Comparison of ENCODE assay signal across 21 mouse cellular contexts in the genomic region with DNA sequence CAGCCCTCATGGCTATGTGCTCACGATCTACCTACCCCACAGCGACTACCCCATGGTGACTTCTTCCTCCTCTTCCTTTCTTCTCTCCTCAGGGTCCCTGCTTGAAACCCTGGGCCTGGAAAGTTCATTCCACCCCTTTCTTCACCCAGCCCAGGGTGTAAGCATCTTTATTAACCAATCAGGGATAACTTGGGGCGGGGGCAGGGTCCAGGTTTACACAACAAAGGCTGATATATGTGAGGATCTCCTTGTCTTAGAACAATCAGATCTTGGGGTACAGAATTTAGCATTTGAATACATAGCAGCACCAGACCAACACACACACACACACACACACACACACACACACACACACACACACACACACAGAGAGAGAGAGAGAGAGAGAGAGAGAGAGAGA. TPM values are rescaled to one million over a fixed set of nuclear protein-coding genes. Genes with fewer than 3 reads are reported as not detected.
DNase-seq lines count a peak whose midpoint lies in the region; ATAC-seq lines count a peak whose summit lies in the region.
"Had no signal": no experiment of that assay in that cellular context is flagged by ENCODE, and none has a peak within 500 bp of the region (broad histone marks: within the 10 kb centered on the region; RNA-seq: fewer than 3 reads in every experiment).

No protein-coding gene starts in this region.

- DNase-seq in forebrain, embryonic 10.5 days (ENCODE audit: extremely low spot score, low spot score) = no peak
- DNase-seq in midbrain, embryonic 11.5 days (ENCODE audit: low spot score, missing footprints) = peak; percentile 79
- no peak for DNase-seq in midbrain, embryonic 10.5 days (ENCODE audit: low spot score)
- DNase-seq in midbrain, embryonic 14.5 days = no peak
- DNase-seq in cerebellum, adult 18-20 months = no peak
- no peak for DNase-seq in right cerebral cortex, postnatal 4 days
- DNase-seq: adrenal gland, postnatal 25 days; B cell, adult 2 months; cerebellum, adult 2 months; cerebellum, postnatal 14 days; gastrocnemius, adult 2 months; gastrocnemius, postnatal 25 days; heart, postnatal 10 days; heart, postnatal 4 days had no signal

- no peaks in the 10 kb centered on the region for H3K9me3 ChIP-seq in forebrain, embryonic 13.5 days (replicated peaks)
- no peaks in the 10 kb centered on the region for H3K9me3 ChIP-seq in forebrain, embryonic 10.5 days
- H3K9me3 ChIP-seq in midbrain, embryonic 11.5 days (ENCODE audit: control insufficient read depth, low read length) = no peaks in the 10 kb centered on the region
- no peaks in the 10 kb centered on the region for H3K9me3 ChIP-seq in midbrain, embryonic 10.5 days (replicated peaks)
- no peaks in the 10 kb centered on the region for H3K9me3 ChIP-seq in midbrain, embryonic 14.5 days (ENCODE audit: control insufficient read depth, low read length)
- H3K9me3 ChIP-seq: embryonic facial prominence, embryonic 13.5 days; heart, embryonic 10.5 days; hindbrain, embryonic 15.5 days had no signal

- no peak overlapping the region for H3K4me2 ChIP-seq in forebrain, embryonic 13.5 days
- H3K4me2 ChIP-seq in midbrain, embryonic 11.5 days = no peak overlapping the region
- no peak overlapping the region for H3K4me2 ChIP-seq in midbrain, embryonic 14.5 days (ENCODE audit: low read length)
- H3K4me2 ChIP-seq: embryonic facial prominence, embryonic 13.5 days; hindbrain, embryonic 15.5 days had no signal

- no peaks in the 10 kb centered on the region for H3K36me3 ChIP-seq in forebrain, embryonic 13.5 days (ENCODE audit: poor library complexity, severe bottlenecking)
- H3K36me3 ChIP-seq in forebrain, embryonic 10.5 days (replicated peaks) = no peaks in the 10 kb centered on the region; the same call in 1 of the 2 replicates
- no peaks in the 10 kb centered on the region for H3K36me3 ChIP-seq in midbrain, embryonic 11.5 days (ENCODE audit: control insufficient read depth, insufficient read depth, low read length)
- H3K36me3 ChIP-seq in midbrain, embryonic 10.5 days = peaks cover under 1% of the 10 kb centered on the region; the same call in 1 of the 2 replicates
- no peaks in the 10 kb centered on the region for H3K36me3 ChIP-seq in midbrain, embryonic 14.5 days (ENCODE audit: control insufficient read depth, insufficient read depth, low read length)
- H3K36me3 ChIP-seq: embryonic facial prominence, embryonic 13.5 days; heart, embryonic 10.5 days; hindbrain, embryonic 15.5 days had no signal

- H3K4me3 ChIP-seq in forebrain, embryonic 13.5 days = no peak overlapping the region
- H3K4me3 ChIP-seq in forebrain, embryonic 10.5 days = no peak overlapping the region
- no peak overlapping the region for H3K4me3 ChIP-seq in midbrain, embryonic 11.5 days (ENCODE audit: low read depth, low read length)
- H3K4me3 ChIP-seq in midbrain, embryonic 10.5 days = no peak overlapping the region
- H3K4me3 ChIP-seq in midbrain, embryonic 14.5 days (replicated peaks; ENCODE audit: low read depth, low read length) = no peak overlapping the region
- H3K4me3 ChIP-seq: embryonic facial prominence, embryonic 13.5 days; gastrocnemius, adult 2 months; heart, embryonic 10.5 days; hindbrain, embryonic 15.5 days had no signal

- peaks cover 12% of the 10 kb centered on the region for H3K4me1 ChIP-seq in forebrain, embryonic 13.5 days
- H3K4me1 ChIP-seq in forebrain, embryonic 10.5 days = peaks cover 27% of the 10 kb centered on the region
- peaks cover 3% of the 10 kb centered on the region for H3K4me1 ChIP-seq in midbrain, embryonic 11.5 days (ENCODE audit: control insufficient read depth, insufficient read depth, low read length)
- peaks cover 22% of the 10 kb centered on the region for H3K4me1 ChIP-seq in midbrain, embryonic 10.5 days
- peaks cover 11% of the 10 kb centered on the region; the same call in 1 of the 2 replicates for H3K4me1 ChIP-seq in midbrain, embryonic 14.5 days (ENCODE audit: control insufficient read depth, insufficient read depth, low read length)

- WGBS in forebrain, embryonic 13.5 days = 33% methylated on average over 3 of the region's 3 CpGs
- 38% methylated on average over 3 of the region's 3 CpGs for WGBS in forebrain, embryonic 10.5 days
- WGBS in midbrain, embryonic 11.5 days = 29% methylated on average over 3 of the region's 3 CpGs
- WGBS in midbrain, embryonic 10.5 days = 36% methylated on average over 3 of the region's 3 CpGs
- 25% methylated on average over 3 of the region's 3 CpGs for WGBS in midbrain, embryonic 14.5 days

- peak overlapping the region; percentile 51 for H3K27ac ChIP-seq in forebrain, embryonic 13.5 days
- H3K27ac ChIP-seq in forebrain, embryonic 10.5 days = no peak overlapping the region
- H3K27ac ChIP-seq in midbrain, embryonic 11.5 days (ENCODE audit: low read depth, low read length) = no peak overlapping the region
- no peak overlapping the region for H3K27ac ChIP-seq in midbrain, embryonic 10.5 days (replicated peaks)
- peak overlapping the region; percentile 52; the same call in 1 of the 2 replicates for H3K27ac ChIP-seq in midbrain, embryonic 14.5 days (replicated peaks; ENCODE audit: low read depth, low read length)
- H3K27ac ChIP-seq: embryonic facial prominence, embryonic 13.5 days; gastrocnemius, adult 2 months; hindbrain, embryonic 15.5 days had no signal

- no peaks in the 10 kb centered on the region for H3K27me3 ChIP-seq in forebrain, embryonic 13.5 days
- H3K27me3 ChIP-seq in forebrain, embryonic 10.5 days (ENCODE audit: poor library complexity, severe bottlenecking) = no peaks in the 10 kb centered on the region
- H3K27me3 ChIP-seq in midbrain, embryonic 11.5 days (ENCODE audit: control insufficient read depth, insufficient read depth, low read length) = no peaks in the 10 kb centered on the region
- H3K27me3 ChIP-seq in midbrain, embryonic 10.5 days (ENCODE audit: low read depth, poor library complexity, severe bottlenecking) = no peaks in the 10 kb centered on the region
- no peaks in the 10 kb centered on the region for H3K27me3 ChIP-seq in midbrain, embryonic 14.5 days (ENCODE audit: control insufficient read depth, insufficient read depth, low read length)
- H3K27me3 ChIP-seq: embryonic facial prominence, embryonic 13.5 days; hindbrain, embryonic 15.5 days had no signal

- no peak for ATAC-seq in forebrain, embryonic 13.5 days
- no peak for ATAC-seq in midbrain, embryonic 11.5 days (ENCODE audit: low FRiP score)
- no peak for ATAC-seq in midbrain, embryonic 14.5 days (ENCODE audit: low FRiP score, low TSS enrichment)
- ATAC-seq: CD4-positive, CD25-positive, alpha-beta regulatory T cell, adult 4 months; inflammation-experienced regulatory T-cells, adult 6 months; intestine, postnatal 0 days had no signal

- no peak overlapping the region for H3K9ac ChIP-seq in forebrain, embryonic 13.5 days
- no peak overlapping the region for H3K9ac ChIP-seq in midbrain, embryonic 11.5 days (ENCODE audit: low read length)
- no peak overlapping the region for H3K9ac ChIP-seq in midbrain, embryonic 14.5 days (replicated peaks; ENCODE audit: low read length)
- H3K9ac ChIP-seq: embryonic facial prominence, embryonic 13.5 days; hindbrain, embryonic 15.5 days had no signal

RNA-seq across cellular contexts. Expression of a gene that starts 13.3 kb away (rescaled TPM):
- 34.0 and 40.4 TPM in 2 replicates for polyA plus RNA-seq in forebrain, embryonic 13.5 days (2015; fragmentation: Nextera tagmentation; extraction: Ambion mirVana)
- 28.0 and 29.7 TPM in 2 replicates for polyA plus RNA-seq in forebrain, embryonic 10.5 days (2016; fragmentation: Nextera tagmentation; extraction: Ambion mirVana)
- 42.3 and 50.4 TPM in 2 replicates for polyA plus RNA-seq in midbrain, embryonic 11.5 days (2014; fragmentation: Nextera tagmentation; extraction: Ambion mirVana)
- polyA plus RNA-seq in midbrain, embryonic 10.5 days (2016; fragmentation: Nextera tagmentation; extraction: Ambion mirVana) = 25.3 and 30.4 TPM in 2 replicates
- 77.0 and 93.4 TPM in 2 replicates for polyA plus RNA-seq in midbrain, embryonic 14.5 days (2014; fragmentation: Nextera tagmentation; extraction: Ambion mirVana)

RNA-seq across cellular contexts. Expression of a gene that starts 13.5 kb away (rescaled TPM):
- 35.1 and 41.0 TPM in 2 replicates for polyA plus RNA-seq in forebrain, embryonic 13.5 days (2015; fragmentation: Nextera tagmentation; extraction: Ambion mirVana)
- 57.8 and 58.3 TPM in 2 replicates for polyA plus RNA-seq in forebrain, embryonic 10.5 days (2016; fragmentation: Nextera tagmentation; extraction: Ambion mirVana)
- 53.3 and 55.4 TPM in 2 replicates for polyA plus RNA-seq in midbrain, embryonic 11.5 days (2014; fragmentation: Nextera tagmentation; extraction: Ambion mirVana)
- 51.9 and 54.3 TPM in 2 replicates for polyA plus RNA-seq in midbrain, embryonic 10.5 days (2016; fragmentation: Nextera tagmentation; extraction: Ambion mirVana)
- polyA plus RNA-seq in midbrain, embryonic 14.5 days (2014; fragmentation: Nextera tagmentation; extraction: Ambion mirVana) = 25.0 and 30.4 TPM in 2 replicates

RNA-seq across cellular contexts. Expression of a gene that starts 26.5 kb away (rescaled TPM):
- polyA plus RNA-seq in forebrain, embryonic 13.5 days (2015; fragmentation: Nextera tagmentation; extraction: Ambion mirVana) = 3.4 and 5.4 TPM in 2 replicates
- polyA plus RNA-seq in forebrain, embryonic 10.5 days (2016; fragmentation: Nextera tagmentation; extraction: Ambion mirVana) = 0.15 and 0.20 TPM in 2 replicates
- 0.26 and 0.37 TPM in 2 replicates for polyA plus RNA-seq in midbrain, embryonic 11.5 days (2014; fragmentation: Nextera tagmentation; extraction: Ambion mirVana)
- 0.05 and 0.39 TPM in 2 replicates for polyA plus RNA-seq in midbrain, embryonic 10.5 days (2016; fragmentation: Nextera tagmentation; extraction: Ambion mirVana)
- polyA plus RNA-seq in midbrain, embryonic 14.5 days (2014; fragmentation: Nextera tagmentation; extraction: Ambion mirVana) = 14.2 and 18.1 TPM in 2 replicates
- polyA plus RNA-seq: CD4-positive, CD25-positive, alpha-beta regulatory T cell, adult 4 months; inflammation-experienced regulatory T-cells, adult 6 months had no signal

Comparison
In these comparisons a context has a peak if more than half of its experiments do, and no peak if none do; other contexts are left out.
1. H3K27ac ChIP-seq: peak in forebrain, embryonic 13.5 days (single experiment) and midbrain, embryonic 14.5 days (single experiment); none in forebrain, embryonic 10.5 days (single experiment), midbrain, embryonic 11.5 days (single experiment) and midbrain, embryonic 10.5 days (single experiment).